Mouse (Mus musculus): ENCODE measurements around the gene Ipo11. TPM values are rescaled to one million over a fixed set of nuclear protein-coding genes. Genes with fewer than 3 reads are reported as not detected.
"Not testable (repeated sequence)": the region's sequence is repeated elsewhere in the genome, so short reads cannot be mapped to it uniquely, and the experiment has no call there.

Ipo11 gene
- total and polyA plus RNA-seq, 2 experiments, result 8.8 to 20.3 TPM

DNA sequence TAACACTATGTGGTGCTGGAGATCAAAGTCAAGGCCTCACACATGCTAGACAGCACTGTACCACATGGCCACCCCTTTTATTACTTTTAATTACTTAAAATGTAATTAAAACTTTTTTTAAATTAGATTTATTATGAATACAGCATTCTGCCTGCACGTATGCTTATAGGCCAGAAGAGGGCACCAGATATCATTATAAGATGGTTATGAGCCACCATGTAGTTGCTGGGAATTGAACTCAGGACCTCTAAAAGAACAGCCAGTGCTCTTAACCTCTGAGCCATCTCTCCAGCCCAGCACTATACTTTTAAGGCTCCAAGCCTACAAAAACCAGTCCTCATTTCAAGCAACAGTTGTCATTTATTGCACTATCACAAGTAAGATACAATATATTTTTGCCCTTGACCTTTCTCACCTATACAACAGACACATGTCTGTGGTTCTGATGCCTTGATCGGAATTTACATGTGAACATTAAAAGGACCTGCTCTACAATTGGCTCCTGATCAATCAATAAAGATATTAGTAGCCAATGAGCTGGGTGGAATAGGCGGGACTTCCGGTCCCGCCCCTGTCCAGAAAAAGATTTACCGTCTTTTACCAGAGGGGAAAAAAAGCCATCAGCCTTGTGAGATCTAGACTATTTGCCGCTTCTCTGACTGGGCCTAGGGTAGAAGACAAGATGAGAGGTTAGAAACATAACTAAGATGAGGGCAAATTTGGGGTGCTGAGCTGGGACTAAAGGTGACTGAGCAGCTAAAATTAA lies 4.6 kb upstream of the Ipo11 start:
- no peaks in the 10 kb centered on the region for H3K36me3 ChIP-seq (ENCODE audit: control insufficient read depth, insufficient read depth, low read length)
- peak overlapping the region; percentile 44 for H3K27ac ChIP-seq (replicated peaks; ENCODE audit: insufficient read depth, low read depth, low read length)
- 30% methylated on average over 7 of the region's 7 CpGs for WGBS
- no peaks in the 10 kb centered on the region for H3K4me1 ChIP-seq (ENCODE audit: control insufficient read depth, insufficient read depth, low read length)
- no peaks in the 10 kb centered on the region for H3K27me3 ChIP-seq (ENCODE audit: control insufficient read depth, insufficient read depth, low read length)
- DNase-seq (ENCODE audit: extremely low read depth, low read depth, low spot score), result peak; percentile 78
- H3K9ac ChIP-seq (ENCODE audit: low read depth, low read length), result peak overlapping the region; percentile 62; the same call in 1 of the 2 replicates
- TF ChIP-seq POLR2A (IDR thresholded peaks at IDR 0.05; ENCODE audit: extremely low read depth, insufficient read depth, low read length), result no peak
- TF ChIP-seq CTCF (IDR thresholded peaks at IDR 0.05; ENCODE audit: low read depth, low read length), result 0 out of 2 replicates have a peak, but pooled peaks have one; percentile 5
- H3K79me2 ChIP-seq (ENCODE audit: control insufficient read depth, insufficient read depth, low read length), result 0 out of 2 replicates have a peak, but pooled peaks cover 3% of the 10 kb centered on the region
- H3K4me3 ChIP-seq (ENCODE audit: insufficient read depth, low read depth, low read length), result peak overlapping the region; percentile 48

DNA sequence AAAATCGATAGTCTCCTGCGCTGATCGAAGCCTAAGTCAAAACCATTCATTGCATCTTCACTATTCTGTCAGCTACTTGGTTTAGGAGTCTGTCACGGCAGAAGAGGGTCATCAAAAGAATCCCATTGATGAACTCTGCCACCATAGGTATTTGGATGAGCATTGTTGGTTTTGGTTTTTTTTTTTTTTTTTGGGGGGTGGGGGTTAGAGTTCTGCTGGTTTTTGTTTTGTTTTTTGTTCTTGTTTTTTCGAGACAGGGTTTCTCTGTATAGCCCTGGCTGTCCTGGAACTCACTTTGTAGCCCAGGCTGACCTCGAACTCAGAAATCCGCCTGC lies 347 bp upstream of the Ipo11 start:
- no peak for TF ChIP-seq POLR2A (IDR thresholded peaks at IDR 0.05; ENCODE audit: extremely low read depth, insufficient read depth, low read length)
- TF ChIP-seq CTCF (IDR thresholded peaks at IDR 0.05; ENCODE audit: low read depth, low read length), result no peak
- Histone ChIP-seq H3K27ac (replicated peaks; ENCODE audit: insufficient read depth, low read depth, low read length) (no peak overlapping the region), H3K79me2 (ENCODE audit: control insufficient read depth, insufficient read depth, low read length) (peaks cover 10% of the 10 kb centered on the region; the same call in 1 of the 2 replicates), H3K4me3 (ENCODE audit: insufficient read depth, low read depth, low read length) (peak overlapping the region; percentile 77), H3K36me3 (ENCODE audit: control insufficient read depth, insufficient read depth, low read length) (no peaks in the 10 kb centered on the region), H3K9ac (ENCODE audit: low read depth, low read length) (no peak overlapping the region), H3K4me1 (ENCODE audit: control insufficient read depth, insufficient read depth, low read length) (no peaks in the 10 kb centered on the region), H3K27me3 (ENCODE audit: control insufficient read depth, insufficient read depth, low read length) (no peaks in the 10 kb centered on the region)
- no peak for DNase-seq (ENCODE audit: extremely low read depth, low read depth, low spot score)
- WGBS, result 26% methylated on average over 7 of the region's 7 CpGs

GRCm38 (mm10) chr13:106935871-106936255 lies 895 bp downstream of the Ipo11 start:
- no peaks in the 10 kb centered on the region for H3K36me3 ChIP-seq (ENCODE audit: control insufficient read depth, insufficient read depth, low read length)
- 3% methylated on average over 9 of the region's 9 CpGs for WGBS
- peak overlapping the region; percentile 73; the same call in 1 of the 2 replicates for H3K9ac ChIP-seq (ENCODE audit: low read depth, low read length)
- H3K4me3 ChIP-seq (ENCODE audit: insufficient read depth, low read depth, low read length), result peak overlapping the region; percentile 77
- no peak for DNase-seq (ENCODE audit: extremely low read depth, low read depth, low spot score)
- TF ChIP-seq POLR2A (IDR thresholded peaks at IDR 0.05; ENCODE audit: extremely low read depth, insufficient read depth, low read length), result no peak
- no peak for TF ChIP-seq CTCF (IDR thresholded peaks at IDR 0.05; ENCODE audit: low read depth, low read length)
- H3K27ac ChIP-seq (replicated peaks; ENCODE audit: insufficient read depth, low read depth, low read length), result no peak overlapping the region
- H3K4me1 ChIP-seq (ENCODE audit: control insufficient read depth, insufficient read depth, low read length), result no peaks in the 10 kb centered on the region
- H3K27me3 ChIP-seq (ENCODE audit: control insufficient read depth, insufficient read depth, low read length), result no peaks in the 10 kb centered on the region
- peaks cover 10% of the 10 kb centered on the region; the same call in 1 of the 2 replicates for H3K79me2 ChIP-seq (ENCODE audit: control insufficient read depth, insufficient read depth, low read length)

DNA sequence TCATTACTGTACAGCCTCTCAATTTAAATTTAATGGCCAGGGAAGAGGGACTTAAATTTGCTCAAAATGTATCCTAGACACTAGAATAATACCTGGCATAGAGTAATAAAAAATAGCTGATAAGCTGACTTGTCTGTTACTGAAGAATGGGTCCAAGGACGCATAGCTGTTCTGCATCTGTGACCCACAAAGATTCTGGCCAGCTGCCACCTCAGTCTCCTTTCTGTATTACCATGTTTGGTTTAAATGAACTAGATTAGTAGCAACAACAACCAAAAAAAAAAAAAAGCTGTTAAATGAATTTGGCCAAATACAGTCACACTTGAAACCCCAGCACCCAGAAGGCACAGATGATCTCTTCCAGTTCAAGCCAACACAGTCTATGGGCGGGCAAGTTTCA lies 7.6 kb downstream of the Ipo11 start:
- H3K4me1 ChIP-seq (ENCODE audit: control insufficient read depth, insufficient read depth, low read length), result no peaks in the 10 kb centered on the region
- WGBS, result 66% methylated on average over 2 of the region's 2 CpGs
- H3K27me3 ChIP-seq (ENCODE audit: control insufficient read depth, insufficient read depth, low read length), result no peaks in the 10 kb centered on the region
- peaks cover 4% of the 10 kb centered on the region; the same call in 1 of the 2 replicates for H3K36me3 ChIP-seq (ENCODE audit: control insufficient read depth, insufficient read depth, low read length)
- no peaks in the 10 kb centered on the region; the same call in 1 of the 2 replicates for H3K79me2 ChIP-seq (ENCODE audit: control insufficient read depth, insufficient read depth, low read length)
- DNase-seq (ENCODE audit: extremely low read depth, low read depth, low spot score), result no peak
- TF ChIP-seq POLR2A (IDR thresholded peaks at IDR 0.05; ENCODE audit: extremely low read depth, insufficient read depth, low read length), result no peak
- TF ChIP-seq CTCF (IDR thresholded peaks at IDR 0.05; ENCODE audit: low read depth, low read length), result no peak
- no peak overlapping the region for H3K27ac ChIP-seq (replicated peaks; ENCODE audit: insufficient read depth, low read depth, low read length)
- H3K9ac ChIP-seq (ENCODE audit: low read depth, low read length), result no peak overlapping the region
- H3K4me3 ChIP-seq (ENCODE audit: insufficient read depth, low read depth, low read length), result no peak overlapping the region

- 81% methylated on average over 4 of the region's 4 CpGs for WGBS
- no peak overlapping the region for H3K27ac ChIP-seq (replicated peaks; ENCODE audit: insufficient read depth, low read depth, low read length)
- TF ChIP-seq POLR2A (IDR thresholded peaks at IDR 0.05; ENCODE audit: extremely low read depth, insufficient read depth, low read length) (no peak), CTCF (IDR thresholded peaks at IDR 0.05; ENCODE audit: low read depth, low read length) (no peak)
Measured at GRCm38 (mm10) chr13:106928296-106928695, 8.5 kb downstream of the Ipo11 start.

GRCm38 (mm10) chr13:106925921-106926320 lies 10.8 kb downstream of the Ipo11 start:
- not testable (repeated sequence) for H3K79me2 ChIP-seq (ENCODE audit: control insufficient read depth, insufficient read depth, low read length); H3K27ac ChIP-seq (replicated peaks; ENCODE audit: insufficient read depth, low read depth, low read length); H3K27me3 ChIP-seq (ENCODE audit: control insufficient read depth, insufficient read depth, low read length); H3K4me1 ChIP-seq (ENCODE audit: control insufficient read depth, insufficient read depth, low read length); H3K9ac ChIP-seq (ENCODE audit: low read depth, low read length); H3K4me3 ChIP-seq (ENCODE audit: insufficient read depth, low read depth, low read length); DNase-seq (ENCODE audit: extremely low read depth, low read depth, low spot score)
- WGBS, result 88% methylated on average over 3 of the region's 3 CpGs
- peaks cover 10% of the 10 kb centered on the region; the same call in 1 of the 2 replicates for H3K36me3 ChIP-seq (ENCODE audit: control insufficient read depth, insufficient read depth, low read length)

More at GRCm38 (mm10) chr13:106928296-106928695, 8.5 kb downstream of the Ipo11 start:
- H3K4me3 ChIP-seq (ENCODE audit: insufficient read depth, low read depth, low read length), result no peak overlapping the region
- H3K79me2 ChIP-seq (ENCODE audit: control insufficient read depth, insufficient read depth, low read length), result no peaks in the 10 kb centered on the region; the same call in 1 of the 2 replicates
- H3K4me1 ChIP-seq (ENCODE audit: control insufficient read depth, insufficient read depth, low read length), result no peaks in the 10 kb centered on the region
- DNase-seq (ENCODE audit: extremely low read depth, low read depth, low spot score), result no peak
- H3K36me3 ChIP-seq (ENCODE audit: control insufficient read depth, insufficient read depth, low read length), result peaks cover 6% of the 10 kb centered on the region; the same call in 1 of the 2 replicates
- H3K9ac ChIP-seq (ENCODE audit: low read depth, low read length), result no peak overlapping the region
- no peaks in the 10 kb centered on the region for H3K27me3 ChIP-seq (ENCODE audit: control insufficient read depth, insufficient read depth, low read length)
